In genomic region chr3:94366761-94367160, GRCm38 (mm10) we compare ENCODE assay signal across 9 mouse cellular contexts. TPM values are rescaled to one million over a fixed set of nuclear protein-coding genes. Genes with fewer than 3 reads are reported as not detected.
DNase-seq lines count a peak whose midpoint lies in the region; ATAC-seq and TF ChIP-seq lines count a peak whose summit lies in the region.
"Had no signal": no experiment of that assay in that cellular context is flagged by ENCODE, and none has a peak within 500 bp of the region (broad histone marks: within the 10 kb centered on the region; RNA-seq: fewer than 3 reads in every experiment).

No protein-coding gene starts in this region.

- H3K4me2 ChIP-seq in heart, postnatal 0 days (ENCODE audit: low read depth, low read length), result no peak overlapping the region
- no peak overlapping the region for H3K4me2 ChIP-seq in lung, postnatal 0 days (replicated peaks; ENCODE audit: low read depth, low read length)
- H3K4me2 ChIP-seq: limb, embryonic 12.5 days had no signal

- peaks cover 10% of the 10 kb centered on the region; the same call in 1 of the 2 replicates for H3K9me3 ChIP-seq in E14TG2a.4 (ENCODE audit: low read length)
- no peaks in the 10 kb centered on the region; the same call in 1 of the 2 replicates for H3K9me3 ChIP-seq in heart, postnatal 0 days (replicated peaks; ENCODE audit: control insufficient read depth, low read length)
- peaks cover 3% of the 10 kb centered on the region; the same call in 1 of the 2 replicates for H3K9me3 ChIP-seq in lung, postnatal 0 days (ENCODE audit: low read length)

- WGBS in heart, postnatal 0 days, result 19% methylated on average over 3 of the region's 3 CpGs
- WGBS in lung, postnatal 0 days, result 11% methylated on average over 3 of the region's 3 CpGs

- TF ChIP-seq POLR2A in embryonic fibroblast, embryonic 13.5 days (IDR thresholded peaks at IDR 0.05; ENCODE audit: low read depth, low read length), result no peak

- H3K36me3 ChIP-seq in E14TG2a.4 (ENCODE audit: insufficient read depth, low read length), result no peaks in the 10 kb centered on the region
- no peaks in the 10 kb centered on the region for H3K36me3 ChIP-seq in heart, postnatal 0 days (replicated peaks; ENCODE audit: control insufficient read depth, insufficient read depth, low read length)
- H3K36me3 ChIP-seq in lung, postnatal 0 days (ENCODE audit: insufficient read depth, low read length), result no peaks in the 10 kb centered on the region
- H3K36me3 ChIP-seq: limb, embryonic 12.5 days had no signal

- TF ChIP-seq CTCF in E14TG2a.4 (conservative IDR thresholded peaks at IDR 0.05; ENCODE audit: low read length), result peak; percentile 61
- peak; percentile 78 for TF ChIP-seq CTCF in embryonic fibroblast, embryonic 13.5 days (IDR thresholded peaks at IDR 0.05; ENCODE audit: borderline replicate concordance, insufficient read depth, low read length)
- TF ChIP-seq CTCF in heart, postnatal 0 days (IDR thresholded peaks at IDR 0.05; ENCODE audit: low read depth), result peak; percentile 96
- peak; percentile 95 for TF ChIP-seq CTCF in lung, postnatal 0 days (IDR thresholded peaks at IDR 0.05)

- peaks cover 28% of the 10 kb centered on the region for H3K4me1 ChIP-seq in E14TG2a.4 (replicated peaks; ENCODE audit: low read depth, low read length)
- no peaks in the 10 kb centered on the region for H3K4me1 ChIP-seq in embryonic fibroblast, embryonic 13.5 days (ENCODE audit: control insufficient read depth, insufficient read depth, low read length)
- H3K4me1 ChIP-seq in heart, postnatal 0 days (ENCODE audit: control insufficient read depth, insufficient read depth), result 0 out of 2 replicates have a peak, but pooled peaks cover 13% of the 10 kb centered on the region
- H3K4me1 ChIP-seq in lung, postnatal 0 days (ENCODE audit: insufficient read depth, low read depth, low read length), result no peaks in the 10 kb centered on the region; the same call in 1 of the 2 replicates

- no peak for TF ChIP-seq EP300 in heart, postnatal 0 days (IDR thresholded peaks at IDR 0.05; ENCODE audit: low read depth)
- TF ChIP-seq EP300 in lung, postnatal 0 days (IDR thresholded peaks at IDR 0.05), result no peak

- H3K27me3 ChIP-seq in E14TG2a.4 (ENCODE audit: insufficient read depth, low read length), result peaks cover 63% of the 10 kb centered on the region
- peaks cover 30% of the 10 kb centered on the region for H3K27me3 ChIP-seq in heart, postnatal 0 days (ENCODE audit: control insufficient read depth, insufficient read depth, low read length)
- H3K27me3 ChIP-seq in lung, postnatal 0 days (replicated peaks; ENCODE audit: insufficient read depth, low read length), result 0 out of 2 replicates have a peak, but pooled peaks cover 5% of the 10 kb centered on the region

- DNase-seq in adrenal gland, postnatal 4 days (ENCODE audit: low spot score in 2 of 2), result peak; percentile 43 to 61
- DNase-seq in heart, postnatal 0 days (ENCODE audit: low spot score), result peak; percentile 81
- peak; percentile 70 to 91 for DNase-seq in layer of hippocampus, adult 18-20 months (ENCODE audit: low spot score in 2 of 2)
- DNase-seq in lung, postnatal 0 days (ENCODE audit: low spot score), result peak; percentile 85
- DNase-seq in retina, adult 2 months (ENCODE audit: low read depth, low spot score), result peak; percentile 71
- DNase-seq in thymus, postnatal 36 days, result peak; percentile 77 to 80

- no peak overlapping the region for H3K4me3 ChIP-seq in E14TG2a.4 (replicated peaks; ENCODE audit: low read length)
- no peak overlapping the region for H3K4me3 ChIP-seq in embryonic fibroblast, embryonic 13.5 days (ENCODE audit: insufficient read depth, low read length)
- no peak overlapping the region for H3K4me3 ChIP-seq in heart, postnatal 0 days (ENCODE audit: low read depth, low read length)
- no peak overlapping the region for H3K4me3 ChIP-seq in lung, postnatal 0 days (ENCODE audit: low read depth, low read length)
- H3K4me3 ChIP-seq: limb, embryonic 12.5 days had no signal

- H3K27ac ChIP-seq in embryonic fibroblast, embryonic 13.5 days (ENCODE audit: insufficient read depth, low read length), result no peak overlapping the region
- no peak overlapping the region for H3K27ac ChIP-seq in heart, postnatal 0 days (ENCODE audit: low read depth)
- H3K27ac ChIP-seq in lung, postnatal 0 days (ENCODE audit: low read length), result no peak overlapping the region
- H3K27ac ChIP-seq: limb, embryonic 12.5 days had no signal

- no peak; the same call in 1 of the 2 replicates for ATAC-seq in heart, postnatal 0 days (ENCODE audit: insufficient read depth, low read depth)
- ATAC-seq in lung, postnatal 0 days, result no peak

- H3K9ac ChIP-seq in heart, postnatal 0 days (replicated peaks; ENCODE audit: low read depth, low read length), result no peak overlapping the region
- no peak overlapping the region for H3K9ac ChIP-seq in lung, postnatal 0 days (replicated peaks; ENCODE audit: low read depth)
- H3K9ac ChIP-seq: limb, embryonic 12.5 days had no signal

RNA-seq across cellular contexts. Expression of gene C2cd4d, which starts 4.5 kb away (rescaled TPM):
- total RNA-seq in adrenal gland, postnatal 4 days (2021), result under 1 TPM; 0.62 to 0.67 TPM
- not detected in 2 replicates for polyA plus RNA-seq in embryonic fibroblast, embryonic 13.5 days (2011; ENCODE audit: insufficient read length, low read depth, missing spikeins)
- total RNA-seq in heart, postnatal 0 days (2014; rRNA removed; ENCODE audit: low replicate concordance), result not detected in 2 replicates
- 0.15 and 0.30 TPM in 2 replicates for polyA plus RNA-seq in heart, postnatal 0 days (2015; fragmentation: Nextera tagmentation; extraction: Ambion mirVana)
- under 1 TPM; 0.57 to 0.76 TPM for total RNA-seq in layer of hippocampus, adult 18-20 months (2021)
- polyA plus RNA-seq in lung, postnatal 0 days (2015; fragmentation: Nextera tagmentation; extraction: Ambion mirVana), result 0.29 and 0.76 TPM in 2 replicates

RNA-seq across cellular contexts. Expression of gene Rorc, which starts 5.8 kb away (rescaled TPM):
- total RNA-seq in adrenal gland, postnatal 4 days (2021), result 10 to 100 TPM; 17.7 to 18.9 TPM
- not detected in 2 replicates for polyA plus RNA-seq in embryonic fibroblast, embryonic 13.5 days (2011; ENCODE audit: insufficient read length, low read depth, missing spikeins)
- total RNA-seq in heart, postnatal 0 days (2014; rRNA removed; ENCODE audit: low replicate concordance), result 37.2 and 55.0 TPM in 2 replicates
- polyA plus RNA-seq in heart, postnatal 0 days (2015; fragmentation: Nextera tagmentation; extraction: Ambion mirVana), result 13.5 and 17.1 TPM in 2 replicates
- total RNA-seq in layer of hippocampus, adult 18-20 months (2021), result 1 to 10 TPM; 2.0 to 2.6 TPM
- 5.6 and 7.4 TPM in 2 replicates for polyA plus RNA-seq in lung, postnatal 0 days (2015; fragmentation: Nextera tagmentation; extraction: Ambion mirVana)

RNA-seq across cellular contexts. Expression of gene Them5, which starts 24.9 kb away (rescaled TPM):
- not detected for total RNA-seq in adrenal gland, postnatal 4 days (2021)
- not detected in 2 replicates for polyA plus RNA-seq in embryonic fibroblast, embryonic 13.5 days (2011; ENCODE audit: insufficient read length, low read depth, missing spikeins)
- not detected in 2 replicates for total RNA-seq in heart, postnatal 0 days (2014; rRNA removed; ENCODE audit: low replicate concordance)
- 0.10 TPM in 1 of 2 replicates, not detected in the other for polyA plus RNA-seq in heart, postnatal 0 days (2015; fragmentation: Nextera tagmentation; extraction: Ambion mirVana)
- total RNA-seq in layer of hippocampus, adult 18-20 months (2021), result not detected
- polyA plus RNA-seq in lung, postnatal 0 days (2015; fragmentation: Nextera tagmentation; extraction: Ambion mirVana), result 2.9 and 3.2 TPM in 2 replicates

RNA-seq across cellular contexts. Expression of gene Lingo4, which starts 31.6 kb away (rescaled TPM):
- 1 to 10 TPM in 1 of 2 experiments, under 1 TPM in 1; 0.78 to 1.3 TPM for total RNA-seq in adrenal gland, postnatal 4 days (2021)
- polyA plus RNA-seq in embryonic fibroblast, embryonic 13.5 days (2011; ENCODE audit: insufficient read length, low read depth, missing spikeins), result 0.18 TPM in 1 of 2 replicates, not detected in the other
- total RNA-seq in heart, postnatal 0 days (2014; rRNA removed; ENCODE audit: low replicate concordance), result not detected in 2 replicates
- polyA plus RNA-seq in heart, postnatal 0 days (2015; fragmentation: Nextera tagmentation; extraction: Ambion mirVana), result 0.19 and 0.25 TPM in 2 replicates
- total RNA-seq in layer of hippocampus, adult 18-20 months (2021), result under 1 TPM; 0.74 to 0.87 TPM
- polyA plus RNA-seq in lung, postnatal 0 days (2015; fragmentation: Nextera tagmentation; extraction: Ambion mirVana), result 0.26 and 0.42 TPM in 2 replicates
- polyA plus RNA-seq: limb, embryonic 12.5 days had no signal

RNA-seq across cellular contexts. Expression of gene Tdrkh, which starts 46.3 kb away (rescaled TPM):
- total RNA-seq in adrenal gland, postnatal 4 days (2021), result 10 to 100 TPM; 10.5 to 15.1 TPM
- 9.0 and 14.1 TPM in 2 replicates for polyA plus RNA-seq in embryonic fibroblast, embryonic 13.5 days (2011; ENCODE audit: insufficient read length, low read depth, missing spikeins)
- total RNA-seq in heart, postnatal 0 days (2014; rRNA removed; ENCODE audit: low replicate concordance), result 0.34 and 6.5 TPM in 2 replicates
- polyA plus RNA-seq in heart, postnatal 0 days (2015; fragmentation: Nextera tagmentation; extraction: Ambion mirVana), result 7.5 and 7.7 TPM in 2 replicates
- 10 to 100 TPM; 41.9 to 45.3 TPM for total RNA-seq in layer of hippocampus, adult 18-20 months (2021)
- polyA plus RNA-seq in lung, postnatal 0 days (2015; fragmentation: Nextera tagmentation; extraction: Ambion mirVana), result 2.1 and 4.7 TPM in 2 replicates

Comparison
In these comparisons a context has a peak if more than half of its experiments do, and no peak if none do; other contexts are left out.
1. RNA of gene Rorc, which starts 5.8 kb away (total RNA-seq): 37.2 to 55.0 TPM in heart, postnatal 0 days and 17.7 to 18.9 TPM in adrenal gland, postnatal 4 days; 2.0 to 2.6 TPM in layer of hippocampus, adult 18-20 months; every median in the first group is over 4 times any median in the second.
2. Peak in every context shown above with its lines, with median percentiles within 50 percentile points of each other: CTCF ChIP-seq and DNase-seq.